Mouse (Mus musculus) midbrain, embryonic 10.5 days (tissue): ENCODE data around the gene Kmt2e. TPM values are rescaled to one million over a fixed set of nuclear protein-coding genes. Genes with fewer than 3 reads are reported as not detected.

Source experiments
- DNase-seq: peaks from one replicate; pipeline ENCODE4 v3.0.0-alpha.2; 2017; ENCODE audit warnings: low spot score
- H3K27ac ChIP-seq: fragments of 300-500 bp; sonication (generic); replicated peaks from 2 replicates; pipeline ENCODE4 v1.5.1; 2016; ENCODE audit warnings: mild to moderate bottlenecking
- H3K27me3 ChIP-seq: fragments of 300-500 bp; sonication (generic); 2 replicates; pipeline ENCODE4 v1.6.1; 2016; ENCODE audit warnings: low read depth, mild to moderate bottlenecking; ENCODE audit not compliant: poor library complexity, severe bottlenecking
- H3K36me3 ChIP-seq: fragments of 300-500 bp; sonication (generic); 2 replicates; pipeline ENCODE4 v1.6.1; 2016; ENCODE audit warnings: mild to moderate bottlenecking, moderate library complexity
- H3K4me1 ChIP-seq: fragments of 300-500 bp; sonication (generic); 2 replicates; pipeline ENCODE4 v1.6.1; 2016
- H3K4me3 ChIP-seq: fragments of 300-500 bp; sonication (generic); 2 replicates; pipeline ENCODE4 v1.5.1; 2016; ENCODE audit warnings: mild to moderate bottlenecking, moderate library complexity
- H3K9me3 ChIP-seq: fragments of 300-500 bp; sonication (generic); replicated peaks from 2 replicates; pipeline ENCODE4 v1.6.1; 2016; ENCODE audit warnings: mild to moderate bottlenecking
- WGBS: fragments of 180-500 bp; shearing (Covaris S2); methylation state at CpG from one replicate; pipeline ENCODE4 v1.1.7; 2016; 5-methylcytosine and 5-hydroxymethylcytosine counted together
- polyA plus RNA-seq: library from polyadenylated mRNA; unstranded; fragments of >200 nt; fragmentation: Nextera tagmentation; extraction: Ambion mirVana; gene quantifications from 2 replicates; pipeline ENCODE4 v1.2.1, GENCODE M21; 2016

Kmt2e gene
- polyA plus RNA-seq, 1 experiment from 2014 or later, result 86.6 TPM

DNA sequence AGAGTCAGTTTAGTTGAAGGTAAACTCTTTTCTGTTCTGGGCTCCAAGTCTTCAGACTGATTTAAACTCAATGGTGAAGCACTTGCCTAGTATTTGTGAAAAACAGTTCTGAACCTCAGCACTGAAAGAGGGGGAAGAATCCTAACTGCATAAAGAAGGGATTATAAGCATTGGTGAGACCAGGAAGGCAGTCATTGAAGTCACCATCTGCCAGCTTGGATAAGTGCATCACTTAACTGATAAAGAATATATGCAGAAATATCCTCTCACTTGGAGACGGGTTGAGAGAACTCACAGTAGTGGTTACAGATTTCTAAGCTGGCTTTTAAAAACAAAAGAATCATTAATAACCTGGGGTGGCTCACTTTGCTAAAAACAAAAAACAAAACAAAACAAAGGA lies 6.7 kb upstream of the Kmt2e start:
- Histone ChIP-seq H3K27ac (no peak overlapping the region), H3K27me3 (no peaks in the 10 kb centered on the region), H3K4me3 (no peak overlapping the region), H3K36me3 (peaks cover 56% of the 10 kb centered on the region), H3K4me1 (peaks cover 47% of the 10 kb centered on the region), H3K9me3 (no peaks in the 10 kb centered on the region)
- no peak for DNase-seq
- 69% methylated on average over 1 of the region's 1 CpGs for WGBS

DNA sequence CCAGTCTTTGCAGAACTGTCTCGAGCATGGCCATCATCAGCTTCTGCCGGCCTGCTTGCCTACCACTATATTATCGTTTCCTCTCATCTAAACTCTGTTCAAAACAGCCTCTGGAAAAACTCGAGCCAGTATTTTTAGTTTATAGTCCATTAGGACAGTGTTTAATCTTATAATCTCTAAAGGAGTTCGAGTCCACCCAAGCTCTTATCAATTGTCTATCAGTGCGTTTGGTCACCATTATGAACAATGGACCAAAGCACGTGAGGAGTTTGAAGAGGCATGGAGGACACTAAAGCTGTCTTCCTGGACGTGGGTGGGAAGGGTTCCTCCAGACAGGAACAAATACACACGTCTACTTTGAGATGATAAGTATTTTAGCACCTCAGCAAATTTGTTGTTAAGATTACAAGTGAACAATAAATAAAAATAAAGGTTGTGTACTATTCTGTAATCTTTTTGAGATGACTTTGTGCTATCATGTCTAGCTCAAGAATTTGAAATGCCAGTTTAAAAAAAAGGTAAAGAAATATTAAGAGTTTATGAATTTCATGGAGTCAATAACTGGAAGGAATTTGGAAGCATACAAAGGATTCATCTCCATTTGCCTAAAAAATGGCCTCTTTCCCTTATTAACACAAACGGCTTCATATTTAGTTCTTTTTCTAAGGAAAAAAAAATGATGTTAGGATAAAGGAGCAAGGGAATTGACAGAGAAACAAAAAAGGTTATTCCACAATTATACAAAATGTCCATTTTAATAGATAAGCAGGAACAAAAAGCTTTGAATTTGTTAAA lies 3.0 kb upstream of the Kmt2e start:
- H3K4me3 ChIP-seq, result peak overlapping the region; percentile 98
- H3K27ac ChIP-seq, result peak overlapping the region; percentile 100
- H3K9me3 ChIP-seq, result no peaks in the 10 kb centered on the region
- no peak for DNase-seq
- H3K27me3 ChIP-seq, result no peaks in the 10 kb centered on the region
- peaks cover 49% of the 10 kb centered on the region for H3K4me1 ChIP-seq
- H3K36me3 ChIP-seq, result peaks cover 20% of the 10 kb centered on the region
- WGBS, result 43% methylated on average over 10 of the region's 10 CpGs

DNA sequence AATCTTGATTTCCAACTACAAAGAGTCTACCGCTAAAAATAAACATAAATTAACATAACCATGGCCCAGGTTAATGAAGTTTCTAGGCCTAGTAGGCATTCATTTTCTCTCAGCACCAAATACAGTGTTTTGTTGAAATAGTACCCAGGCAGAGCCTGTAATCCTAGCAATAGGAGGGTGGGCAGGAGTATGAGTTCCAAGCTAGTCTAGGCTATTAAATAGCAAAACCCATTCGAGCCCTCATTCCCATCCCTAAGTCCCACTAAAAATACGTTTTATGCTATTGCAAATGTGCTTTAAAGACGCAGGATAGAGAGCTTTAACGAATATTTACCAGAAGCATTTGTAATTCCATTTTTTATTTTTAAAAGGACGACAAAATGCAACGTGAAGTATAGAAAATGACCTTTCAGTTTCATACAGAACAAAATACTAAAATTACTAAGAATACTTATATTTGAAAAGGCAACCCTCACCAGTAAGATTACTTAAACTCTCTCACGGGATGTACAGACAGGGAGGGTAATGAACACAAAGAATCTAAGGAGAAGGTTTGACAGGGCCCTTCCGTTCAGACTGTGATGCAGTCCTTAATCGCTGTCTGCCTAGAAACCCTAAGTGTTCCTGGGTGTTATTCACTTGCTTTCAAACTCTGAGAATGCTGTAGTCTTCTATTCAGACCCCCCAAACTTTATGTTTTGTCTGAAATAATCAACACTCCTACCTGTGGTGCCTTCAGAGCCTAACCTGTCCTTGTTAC lies 2.1 kb upstream of the Kmt2e start:
- Histone ChIP-seq H3K4me1 (peaks cover 53% of the 10 kb centered on the region), H3K27ac (peak overlapping the region; percentile 100), H3K27me3 (no peaks in the 10 kb centered on the region), H3K36me3 (peaks cover 13% of the 10 kb centered on the region), H3K9me3 (no peaks in the 10 kb centered on the region), H3K4me3 (peak overlapping the region; percentile 98)
- no peak for DNase-seq
- 5% methylated on average over 10 of the region's 10 CpGs for WGBS

DNA sequence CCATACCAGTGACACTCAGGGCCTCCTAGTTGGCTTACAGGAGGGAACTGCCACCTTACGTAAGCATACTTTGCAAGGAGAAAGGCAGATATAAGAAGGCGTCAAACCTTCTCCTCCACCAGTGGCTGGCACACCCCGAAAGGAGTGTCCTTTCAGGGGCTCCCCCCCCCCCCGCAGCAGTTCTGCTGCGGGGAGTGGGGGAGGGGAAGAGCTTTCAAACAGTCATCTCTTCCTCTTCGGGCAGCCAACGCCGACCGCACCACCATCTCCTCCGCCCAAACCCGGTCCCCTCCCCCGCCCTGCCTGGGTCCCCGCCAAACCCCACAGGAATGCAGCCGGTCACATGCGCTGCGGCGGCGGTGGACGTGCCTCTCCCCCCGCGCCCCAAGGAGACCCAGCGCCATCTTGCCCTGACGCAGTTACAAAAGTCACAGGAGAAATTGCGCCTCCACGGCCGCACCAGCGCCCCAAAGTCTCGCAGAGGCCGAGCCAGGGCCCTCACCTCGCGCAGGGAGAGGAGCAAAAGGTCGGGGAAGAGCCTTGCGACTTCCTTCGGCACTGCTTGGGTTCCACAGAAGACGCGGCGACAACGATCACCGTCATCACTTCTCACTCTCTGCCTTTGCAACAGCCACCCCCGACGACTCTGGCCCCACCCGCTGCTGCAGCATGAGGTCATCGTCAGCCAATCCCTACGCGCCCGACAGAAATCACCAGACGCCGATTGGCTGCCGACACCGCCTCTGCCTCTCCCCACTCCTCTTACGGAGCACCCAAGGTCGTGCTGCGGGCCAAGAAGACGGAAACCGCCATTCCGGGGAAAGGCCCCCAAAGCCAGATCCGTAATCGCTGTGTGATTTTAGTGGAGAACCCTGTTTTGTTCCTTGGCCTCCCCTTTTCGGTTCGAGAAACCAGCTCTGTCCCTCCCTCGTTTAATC lies 1.3 kb upstream of the Kmt2e start:
- peak; percentile 97 for DNase-seq
- H3K36me3 ChIP-seq, result peaks cover 6% of the 10 kb centered on the region; the same call in 1 of the 2 replicates
- peak overlapping the region; percentile 98 for H3K4me3 ChIP-seq
- H3K4me1 ChIP-seq, result peaks cover 55% of the 10 kb centered on the region
- under 1% methylated on average over 61 of the region's 61 CpGs for WGBS
- peak overlapping the region; percentile 100 for H3K27ac ChIP-seq
- H3K9me3 ChIP-seq, result no peaks in the 10 kb centered on the region
- H3K27me3 ChIP-seq, result no peaks in the 10 kb centered on the region

DNA sequence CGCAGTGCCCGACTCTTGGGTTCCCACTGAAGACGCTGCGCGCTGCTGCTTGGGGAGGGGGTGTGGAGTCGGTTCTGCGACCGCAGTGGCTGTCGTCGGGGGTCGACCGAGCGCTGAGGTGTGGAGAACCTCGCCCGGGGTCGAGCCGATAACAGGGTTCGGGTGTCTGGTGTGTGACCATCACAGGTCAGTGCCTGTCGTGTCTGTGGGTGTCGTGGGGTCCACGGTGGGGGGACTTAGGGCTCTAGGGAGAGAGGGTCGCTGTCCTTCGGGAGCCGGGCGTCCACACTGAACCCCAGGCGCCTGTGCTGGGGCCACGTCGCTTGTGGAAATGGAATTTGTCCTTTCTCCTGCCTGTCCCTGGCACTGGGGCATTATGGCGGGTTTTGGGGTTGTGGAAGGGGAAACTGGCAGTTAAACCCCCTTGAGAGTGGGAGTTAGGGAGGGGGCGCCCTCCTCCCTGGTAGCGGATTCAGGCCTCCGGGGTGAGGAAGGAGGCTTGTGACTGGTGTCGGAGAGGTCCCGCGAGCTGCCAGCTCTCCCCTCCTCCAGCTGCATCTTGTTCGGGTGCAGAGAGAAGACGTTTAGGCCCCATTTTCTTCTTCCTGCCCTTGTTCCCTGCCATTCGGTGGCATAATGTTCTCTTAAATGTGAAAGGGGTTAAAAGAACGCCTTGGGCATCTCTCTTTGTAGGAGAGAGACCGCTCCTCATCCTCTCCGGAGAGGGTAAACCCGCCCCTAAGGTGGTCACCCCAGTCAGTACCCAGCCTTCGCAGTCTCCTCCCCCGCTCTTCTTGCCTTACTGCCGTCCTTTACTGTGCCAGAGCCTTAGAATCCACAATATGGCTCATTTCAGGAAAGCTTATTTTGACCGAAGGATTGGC lies 599 bp downstream of the Kmt2e start:
- under 1% methylated on average over 46 of the region's 46 CpGs for WGBS

DNA sequence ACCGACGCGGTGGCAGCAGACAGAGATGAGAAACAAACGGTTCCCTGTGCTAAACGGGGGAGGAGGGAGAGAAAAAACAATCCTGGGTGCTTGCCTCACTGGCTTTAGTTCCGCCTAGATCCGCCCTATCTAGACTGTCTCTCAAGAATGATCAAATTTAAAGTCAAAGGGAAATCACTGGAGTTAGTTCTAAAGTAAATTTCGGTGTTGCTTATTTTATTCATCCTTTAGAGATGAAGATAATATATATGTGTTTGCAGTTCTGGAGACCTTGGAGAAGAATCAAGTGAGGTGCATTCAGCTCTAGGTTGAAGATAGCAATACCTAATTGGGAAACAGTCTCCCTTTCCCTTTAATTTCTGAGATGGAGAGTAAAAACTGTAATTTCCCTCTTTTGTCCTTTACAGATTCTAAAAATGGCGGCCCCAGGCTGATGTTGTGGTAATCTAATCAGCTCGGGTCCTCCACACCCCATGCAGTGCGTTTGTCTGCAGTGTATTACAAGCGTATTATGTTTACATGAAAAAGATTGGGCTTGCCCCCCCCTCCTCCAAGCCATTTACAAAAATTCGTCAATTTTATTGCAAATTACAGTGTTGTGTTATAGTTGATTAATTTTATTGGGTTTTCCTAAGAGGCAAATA lies 1.4 kb downstream of the Kmt2e start:
- Histone ChIP-seq H3K4me1 (peaks cover 35% of the 10 kb centered on the region), H3K36me3 (no peaks in the 10 kb centered on the region), H3K27ac (peak overlapping the region; percentile 100), H3K9me3 (no peaks in the 10 kb centered on the region), H3K27me3 (no peaks in the 10 kb centered on the region), H3K4me3 (peak overlapping the region; percentile 98)
- WGBS, result under 1% methylated on average over 13 of the region's 13 CpGs
- DNase-seq, result no peak

More for the DNA sequence above, 599 bp downstream of the Kmt2e start:
- no peaks in the 10 kb centered on the region for H3K27me3 ChIP-seq
- H3K9me3 ChIP-seq, result no peaks in the 10 kb centered on the region
- peak overlapping the region; percentile 100 for H3K27ac ChIP-seq
- no peaks in the 10 kb centered on the region for H3K36me3 ChIP-seq
- peaks cover 43% of the 10 kb centered on the region for H3K4me1 ChIP-seq
- peak; percentile 65 for DNase-seq
- peak overlapping the region; percentile 98 for H3K4me3 ChIP-seq

DNA sequence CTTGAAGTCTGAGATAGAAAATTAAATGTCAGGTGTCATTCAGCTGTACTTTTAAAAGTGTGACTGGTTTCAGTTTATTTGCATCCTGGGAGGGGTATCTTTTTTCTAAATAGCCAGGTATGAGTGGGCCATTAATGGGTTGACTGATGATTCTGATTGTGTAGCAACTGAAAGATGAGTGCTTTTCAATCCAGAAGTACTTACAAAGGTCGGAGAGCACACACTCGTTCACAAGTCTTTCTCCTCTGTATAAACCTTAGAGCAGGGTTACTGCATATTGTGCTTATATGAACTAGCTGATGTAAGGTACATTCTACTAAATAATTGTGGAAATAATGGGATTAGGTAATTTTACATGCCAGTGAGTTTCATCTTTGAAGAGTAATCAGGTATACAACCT lies 2.5 kb downstream of the Kmt2e start:
- Histone ChIP-seq H3K9me3 (no peaks in the 10 kb centered on the region), H3K4me1 (peaks cover 26% of the 10 kb centered on the region), H3K27me3 (no peaks in the 10 kb centered on the region), H3K27ac (no peak overlapping the region), H3K4me3 (peak overlapping the region; percentile 98), H3K36me3 (no peaks in the 10 kb centered on the region)
- 33% methylated on average over 2 of the region's 2 CpGs for WGBS
- no peak for DNase-seq

DNA sequence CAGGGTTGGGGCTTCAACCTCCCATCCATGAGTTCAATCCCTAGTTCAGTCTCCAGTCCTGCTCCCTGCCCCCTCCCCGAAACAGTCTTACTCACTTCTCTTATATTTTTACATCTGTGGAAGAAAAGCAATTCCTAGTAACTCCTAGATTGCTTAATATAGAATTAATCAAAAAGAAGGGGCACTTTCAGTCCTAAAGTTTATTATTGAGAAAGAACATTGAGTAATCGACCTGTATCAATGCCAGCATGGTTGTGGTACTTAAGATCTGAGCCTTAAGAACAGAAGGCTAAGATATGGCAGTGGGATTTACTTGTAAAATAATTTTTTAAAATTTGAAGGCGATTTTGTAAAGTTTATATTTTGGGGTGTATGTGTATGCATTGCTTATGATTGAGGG lies 5.6 kb downstream of the Kmt2e start:
- H3K4me3 ChIP-seq, result no peak overlapping the region
- no peak overlapping the region for H3K27ac ChIP-seq
- H3K9me3 ChIP-seq, result no peaks in the 10 kb centered on the region
- peaks cover 26% of the 10 kb centered on the region for H3K4me1 ChIP-seq
- WGBS, result 90% methylated on average over 3 of the region's 3 CpGs
- DNase-seq, result no peak
- H3K36me3 ChIP-seq, result no peaks in the 10 kb centered on the region
- H3K27me3 ChIP-seq, result no peaks in the 10 kb centered on the region

DNA sequence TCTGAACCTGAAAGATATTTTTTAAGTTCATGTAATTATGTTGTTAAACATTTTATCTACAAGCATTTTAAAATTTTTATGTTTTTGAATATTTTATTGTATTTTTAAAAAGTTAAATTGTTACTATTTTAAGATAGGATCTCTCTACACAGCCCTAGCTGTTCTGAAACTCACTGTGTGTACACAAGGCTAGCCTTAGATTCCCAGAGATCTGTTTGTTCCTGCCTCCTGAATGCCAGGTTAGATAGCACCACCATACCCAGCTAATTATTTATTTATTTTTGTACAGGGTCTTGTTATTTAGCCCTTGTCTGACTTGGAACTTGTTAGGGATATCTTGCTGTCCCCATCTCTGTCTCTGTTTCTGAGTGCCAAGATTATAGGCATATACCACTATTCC lies 6.3 kb downstream of the Kmt2e start:
- H3K9me3 ChIP-seq, result no peaks in the 10 kb centered on the region
- no peaks in the 10 kb centered on the region for H3K27me3 ChIP-seq
- peaks cover 26% of the 10 kb centered on the region for H3K4me1 ChIP-seq
- H3K27ac ChIP-seq, result no peak overlapping the region
- H3K4me3 ChIP-seq, result no peak overlapping the region
- no peaks in the 10 kb centered on the region for H3K36me3 ChIP-seq
- DNase-seq, result no peak

DNA sequence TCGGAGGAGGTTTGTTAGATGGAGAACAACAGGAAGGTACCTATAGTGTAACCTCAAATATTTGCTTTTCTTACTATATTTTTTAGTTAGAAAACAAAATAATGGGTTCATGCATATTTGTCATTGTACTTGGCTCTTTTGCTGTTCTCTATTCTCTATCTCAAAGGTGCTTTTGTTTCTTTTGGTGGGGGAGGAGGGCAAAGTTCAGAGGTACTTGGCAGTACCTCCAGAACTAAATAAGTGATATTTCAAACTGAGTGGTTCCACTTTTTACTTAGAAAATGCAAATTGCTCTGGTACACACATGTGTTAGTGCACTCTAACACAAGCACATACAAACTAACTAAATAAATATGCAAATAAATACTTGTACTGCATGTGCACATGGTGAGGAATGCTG lies 7.7 kb downstream of the Kmt2e start:
- H3K27ac ChIP-seq, result no peak overlapping the region
- peaks cover 16% of the 10 kb centered on the region for H3K4me1 ChIP-seq
- no peak for DNase-seq
- no peak overlapping the region for H3K4me3 ChIP-seq
- H3K27me3 ChIP-seq, result no peaks in the 10 kb centered on the region
- no peaks in the 10 kb centered on the region; the same call in 1 of the 2 replicates for H3K36me3 ChIP-seq
- 95% methylated on average over 1 of the region's 1 CpGs for WGBS
- no peaks in the 10 kb centered on the region for H3K9me3 ChIP-seq

DNA sequence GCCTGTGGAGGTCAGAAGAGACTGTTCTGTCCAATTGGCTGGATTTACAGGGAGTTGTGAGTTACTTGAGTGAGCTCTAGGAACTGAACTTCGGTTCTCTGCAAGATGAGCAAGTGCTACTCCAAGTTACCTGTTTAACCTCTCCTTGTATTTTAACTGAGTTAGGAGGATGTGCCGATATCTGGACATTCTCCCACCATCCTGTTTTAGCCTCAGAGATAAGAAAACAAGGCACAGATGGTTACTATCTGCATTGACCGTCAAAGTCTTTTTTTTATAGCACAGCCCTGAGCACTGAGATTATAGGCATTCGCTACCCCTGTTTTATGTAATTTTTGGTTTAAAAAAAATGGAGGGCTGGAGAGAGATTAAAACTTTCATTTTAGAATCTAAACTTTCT lies 10.2 kb downstream of the Kmt2e start:
- H3K27ac ChIP-seq, result no peak overlapping the region
- H3K4me3 ChIP-seq, result no peak overlapping the region
- H3K27me3 ChIP-seq, result no peaks in the 10 kb centered on the region
- DNase-seq, result no peak
- peaks cover 4% of the 10 kb centered on the region; the same call in 1 of the 2 replicates for H3K36me3 ChIP-seq
- no peaks in the 10 kb centered on the region for H3K4me1 ChIP-seq
- H3K9me3 ChIP-seq, result no peaks in the 10 kb centered on the region
- WGBS, result 90% methylated on average over 4 of the region's 4 CpGs
